Mouse (Mus musculus) cerebellum, adult 8-10 months (tissue): ENCODE results near the gene Zfp213.
"Not testable (repeated sequence)": the region's sequence is repeated elsewhere in the genome, so short reads cannot be mapped to it uniquely, and the experiment has no call there.

ENCODE experiments used
- DNase-seq: peaks from one replicate; pipeline ENCODE4 v3.0.0; 2022

Zfp213 gene

DNA sequence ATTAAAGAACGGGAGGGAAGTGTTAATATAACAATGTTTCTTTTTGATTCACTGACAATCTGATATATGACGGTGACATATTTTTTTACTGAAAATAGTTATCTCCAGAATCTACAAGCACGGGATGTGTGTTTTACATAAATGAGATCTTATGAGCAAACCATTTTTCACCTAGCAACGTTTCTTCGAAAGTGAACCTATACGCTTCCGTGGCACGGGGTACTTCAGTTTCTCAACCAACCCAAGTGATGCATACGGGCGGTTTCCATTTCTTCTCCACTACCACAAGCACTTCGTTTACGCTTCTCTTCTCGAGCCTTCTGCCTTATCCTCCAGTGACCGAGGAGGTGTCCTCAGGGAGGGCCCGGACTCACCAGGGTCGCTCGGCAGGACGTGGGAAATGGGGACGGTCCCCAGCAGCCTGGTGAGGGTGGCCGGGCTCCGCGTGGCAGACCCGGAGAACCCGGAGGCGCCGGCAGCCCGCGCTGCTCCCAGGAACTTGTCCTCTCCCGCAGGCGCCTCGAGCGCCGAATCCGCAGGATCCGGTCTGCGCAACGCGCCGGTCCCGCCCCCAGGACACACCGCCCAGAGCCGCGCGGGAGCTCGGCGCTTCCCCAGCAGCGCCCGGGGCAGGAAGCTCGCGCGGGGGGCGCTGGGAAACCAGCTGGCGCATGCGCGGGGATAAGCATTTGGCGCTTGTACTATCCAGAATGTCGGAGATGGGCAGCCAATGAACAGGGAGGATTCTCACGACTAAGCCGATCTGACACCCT is at the start of gene Zfp213:
Gene Zfp213 (minus strand): TSS at position 644 of the 773 bp plus-strand sequence.
- peak; percentile 94 for DNase-seq

DNA sequence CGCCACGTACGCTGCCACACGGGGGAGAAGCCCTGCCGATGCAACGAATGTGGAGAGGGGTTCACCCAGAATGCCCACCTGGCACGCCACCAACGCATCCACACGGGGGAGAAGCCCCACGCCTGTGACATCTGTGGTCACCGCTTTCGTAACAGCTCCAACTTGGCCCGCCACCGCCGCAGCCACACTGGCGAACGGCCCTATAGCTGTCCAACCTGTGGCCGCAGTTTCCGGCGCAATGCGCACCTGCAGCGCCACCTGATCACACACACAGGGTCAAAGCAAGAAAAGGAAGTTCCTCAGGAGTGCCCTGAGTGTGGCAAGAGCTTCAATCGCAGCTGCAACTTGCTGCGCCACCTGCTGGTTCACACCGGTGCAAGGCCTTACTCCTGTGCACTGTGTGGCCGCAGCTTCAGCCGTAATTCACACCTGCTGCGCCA is 46.3 kb upstream of the Zfp213 start:
- DNase-seq, result peak; percentile 66

DNA sequence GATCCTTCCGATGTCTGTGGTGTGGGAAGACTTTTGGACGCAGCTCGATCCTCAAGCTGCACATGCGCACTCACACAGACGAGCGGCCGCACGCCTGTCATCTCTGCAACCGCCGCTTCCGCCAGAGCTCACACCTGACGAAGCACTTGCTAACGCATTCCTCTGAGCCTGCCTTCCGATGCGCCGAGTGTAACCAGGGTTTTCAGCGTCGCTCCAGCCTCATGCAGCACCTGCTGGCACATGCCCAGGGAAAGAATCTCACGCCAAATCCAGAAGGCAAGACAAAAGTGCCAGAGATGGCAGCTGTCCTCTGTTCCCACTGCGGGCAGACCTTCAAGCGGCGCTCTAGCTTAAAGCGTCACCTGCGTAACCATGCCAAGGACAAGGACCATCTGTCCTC is 45.6 kb upstream of the Zfp213 start:
- peak; percentile 60 for DNase-seq

DNA sequence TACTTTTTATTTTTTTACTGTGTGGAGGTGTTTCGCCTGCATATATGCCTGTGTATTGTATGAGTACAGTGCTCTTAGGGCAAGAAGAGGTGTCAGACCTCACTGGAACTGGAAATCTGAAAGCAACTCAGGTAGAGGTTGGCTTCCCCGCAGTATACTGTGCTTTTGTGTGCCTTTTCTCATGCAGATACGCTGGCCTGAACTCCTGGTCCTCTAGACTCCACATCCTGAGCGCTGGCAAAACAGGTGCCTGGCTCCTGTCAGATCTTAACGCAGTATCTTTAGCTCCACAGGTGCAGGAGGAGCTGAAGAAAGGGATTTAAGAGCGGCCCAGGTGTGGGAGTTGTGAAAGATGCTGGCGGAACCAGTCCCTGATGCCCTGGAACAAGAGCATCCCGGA is 41.2 kb upstream of the Zfp213 start:
- no peak for DNase-seq

DNA sequence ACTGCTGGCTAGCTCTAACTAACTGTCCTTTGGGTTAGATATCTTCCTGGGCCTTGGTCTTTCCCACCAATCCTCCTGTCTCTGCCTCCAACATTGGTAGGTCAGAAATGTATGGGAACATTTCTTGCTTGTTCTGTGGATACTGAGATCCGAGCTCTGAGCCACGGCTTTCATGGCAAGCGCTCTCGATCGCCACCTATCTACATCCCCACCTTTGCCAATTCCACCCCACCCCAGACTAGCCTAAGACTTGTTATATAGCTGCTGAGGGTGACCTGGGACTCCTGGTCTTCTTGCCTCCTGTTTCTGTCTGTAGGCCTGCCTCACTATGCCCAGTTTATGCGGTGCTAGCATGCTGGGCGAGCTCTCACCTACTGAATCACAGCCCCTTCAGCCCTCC is 40.4 kb upstream of the Zfp213 start:
- DNase-seq, result no peak

DNA sequence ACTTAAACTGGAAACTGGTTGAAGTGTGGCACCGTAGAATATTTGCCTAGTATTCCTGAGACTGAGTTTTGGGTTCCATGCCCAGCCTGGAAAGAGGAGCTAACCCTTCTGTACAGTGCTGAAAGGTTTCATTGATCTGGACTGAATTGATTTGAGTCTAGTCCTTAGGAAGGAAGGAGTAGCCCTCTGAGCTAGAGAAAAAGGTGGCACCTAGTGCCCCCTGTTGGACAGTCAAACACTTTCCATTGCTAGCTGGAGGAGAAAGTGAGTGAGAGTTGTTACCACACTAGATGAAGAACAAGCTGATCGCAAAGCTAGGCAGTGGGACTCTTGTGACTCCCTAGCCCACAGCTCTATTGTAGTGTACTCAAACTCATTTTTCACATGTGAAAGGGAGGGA is 39.5 kb upstream of the Zfp213 start:
- DNase-seq, result no peak

DNA sequence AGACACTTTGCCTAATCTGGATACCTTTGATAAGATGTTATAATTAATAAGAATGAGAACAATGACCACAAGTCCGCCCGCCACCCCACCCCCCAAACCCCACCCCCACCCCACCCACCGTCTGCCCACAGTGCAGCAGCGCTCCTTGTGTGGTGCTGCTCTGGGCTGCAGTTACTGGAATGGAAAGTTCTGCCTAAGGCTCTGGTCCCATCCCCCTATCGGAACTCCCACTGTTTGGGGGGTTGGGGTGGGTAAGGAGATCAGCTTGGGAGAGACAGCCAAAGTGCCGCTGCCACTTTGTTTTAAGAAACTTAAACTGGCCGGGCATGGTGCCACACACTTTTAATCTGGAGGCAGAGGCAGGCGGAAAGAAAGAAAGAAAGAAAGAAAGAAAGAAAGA is 39.0 kb upstream of the Zfp213 start:
- no peak for DNase-seq

DNA sequence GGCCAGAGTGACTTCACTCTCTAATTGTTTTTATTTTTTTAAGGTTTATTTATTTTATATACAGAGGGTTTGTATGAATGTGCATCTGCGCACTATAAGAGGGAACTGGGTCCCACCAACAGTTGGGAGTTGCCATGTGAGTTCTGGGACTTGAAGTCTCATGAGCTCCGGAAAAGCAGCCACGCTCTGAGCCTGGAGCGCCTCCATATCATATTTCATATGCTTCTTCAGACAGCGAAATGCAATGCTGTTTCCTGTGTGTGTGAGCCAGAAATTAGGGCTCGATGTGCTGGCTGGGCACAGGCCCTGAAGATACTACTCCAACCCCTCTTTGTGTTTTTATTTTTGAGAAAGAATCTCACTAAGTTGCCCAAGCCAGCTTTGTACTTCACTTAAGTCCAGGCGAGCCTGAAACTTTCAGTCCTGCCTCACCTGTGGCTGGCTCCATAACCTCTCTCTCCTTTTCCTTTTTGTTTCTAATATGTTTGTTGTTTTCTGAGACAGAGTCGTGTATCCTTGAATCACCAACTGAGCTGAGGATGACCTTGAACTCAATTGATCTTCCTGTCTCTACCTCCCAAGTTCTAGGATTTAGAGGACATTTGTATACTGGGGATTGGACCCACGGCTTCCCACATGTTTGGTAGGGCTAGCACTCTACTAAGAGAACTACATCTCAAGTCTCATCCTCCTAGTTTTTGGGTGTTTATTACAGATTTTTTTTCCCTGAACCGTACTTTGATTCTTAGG is 38.0 kb upstream of the Zfp213 start:
- DNase-seq, result no peak

DNA sequence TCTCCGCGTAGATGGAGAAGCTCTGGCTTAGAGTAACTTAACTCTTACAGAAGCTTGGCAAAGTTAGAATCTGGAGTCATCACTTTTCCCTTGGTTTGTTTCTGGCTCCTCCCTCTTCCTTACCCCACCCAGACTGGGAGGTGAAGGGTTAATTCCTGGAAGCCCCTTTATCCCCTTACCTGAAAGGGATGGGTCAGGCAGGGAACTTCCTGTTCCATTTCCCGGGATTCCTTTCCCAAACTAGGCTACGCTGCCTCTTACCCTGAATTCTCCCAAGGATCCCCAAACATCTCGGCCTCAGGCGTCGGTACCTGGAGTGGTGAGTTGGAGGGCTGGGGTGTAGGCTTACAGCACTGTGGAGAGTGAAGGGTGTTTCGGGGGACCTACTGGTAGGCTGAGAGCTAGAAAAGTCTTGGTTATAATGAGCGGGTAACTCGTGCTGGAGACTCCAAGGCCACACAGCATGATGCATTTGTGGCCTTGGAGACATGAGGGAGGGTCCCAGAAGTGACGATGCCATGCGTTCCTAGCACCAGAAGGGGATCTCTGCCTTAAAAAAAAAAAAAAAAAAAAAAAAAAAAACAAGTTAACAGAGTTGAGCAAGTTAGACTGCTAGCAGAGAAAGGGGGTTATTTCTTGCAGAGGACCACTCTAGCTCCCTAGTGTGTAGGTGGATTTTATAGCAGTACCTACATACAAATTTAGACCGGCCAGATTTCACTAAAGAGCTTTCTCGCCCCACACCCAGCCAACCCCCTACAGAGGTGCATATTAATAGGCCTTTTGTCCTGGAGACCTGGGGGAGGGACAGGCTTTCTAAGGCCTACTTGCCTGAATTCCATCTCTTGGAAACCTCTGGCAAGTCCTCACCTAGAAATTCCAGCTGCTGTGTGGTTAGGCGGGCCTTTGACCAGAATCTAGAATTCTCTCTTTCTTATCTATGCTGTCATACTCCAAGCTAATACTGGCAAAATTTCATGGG is 36.9 kb upstream of the Zfp213 start, which contains the start of gene Zscan10:
Gene Zscan10 (plus strand): TSS at position 216 of the 982 bp plus-strand sequence.
- peak; percentile 3 for DNase-seq

DNA sequence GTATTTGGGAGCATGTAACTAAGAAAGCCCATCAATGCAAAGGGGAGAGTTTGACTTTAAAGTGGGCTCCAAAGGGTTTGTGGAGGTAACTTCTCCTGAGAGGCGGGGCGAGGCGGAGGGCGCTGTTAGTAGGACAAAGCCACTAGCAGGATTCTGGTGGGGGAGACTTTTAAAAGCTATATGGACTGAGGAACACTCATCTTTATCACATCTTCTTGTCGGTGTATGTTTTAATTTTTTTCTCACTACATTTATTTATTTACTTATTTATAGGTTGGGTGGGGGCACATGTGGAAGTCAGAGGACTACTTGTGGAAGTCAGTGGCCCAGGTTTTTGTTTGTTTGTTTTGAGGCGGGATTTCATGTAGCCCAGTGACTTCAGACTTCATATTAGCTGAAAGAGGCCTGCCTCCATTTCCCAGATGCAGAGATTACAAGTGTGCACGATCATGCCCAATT is 35.6 kb upstream of the Zfp213 start:
- DNase-seq, result no peak

DNA sequence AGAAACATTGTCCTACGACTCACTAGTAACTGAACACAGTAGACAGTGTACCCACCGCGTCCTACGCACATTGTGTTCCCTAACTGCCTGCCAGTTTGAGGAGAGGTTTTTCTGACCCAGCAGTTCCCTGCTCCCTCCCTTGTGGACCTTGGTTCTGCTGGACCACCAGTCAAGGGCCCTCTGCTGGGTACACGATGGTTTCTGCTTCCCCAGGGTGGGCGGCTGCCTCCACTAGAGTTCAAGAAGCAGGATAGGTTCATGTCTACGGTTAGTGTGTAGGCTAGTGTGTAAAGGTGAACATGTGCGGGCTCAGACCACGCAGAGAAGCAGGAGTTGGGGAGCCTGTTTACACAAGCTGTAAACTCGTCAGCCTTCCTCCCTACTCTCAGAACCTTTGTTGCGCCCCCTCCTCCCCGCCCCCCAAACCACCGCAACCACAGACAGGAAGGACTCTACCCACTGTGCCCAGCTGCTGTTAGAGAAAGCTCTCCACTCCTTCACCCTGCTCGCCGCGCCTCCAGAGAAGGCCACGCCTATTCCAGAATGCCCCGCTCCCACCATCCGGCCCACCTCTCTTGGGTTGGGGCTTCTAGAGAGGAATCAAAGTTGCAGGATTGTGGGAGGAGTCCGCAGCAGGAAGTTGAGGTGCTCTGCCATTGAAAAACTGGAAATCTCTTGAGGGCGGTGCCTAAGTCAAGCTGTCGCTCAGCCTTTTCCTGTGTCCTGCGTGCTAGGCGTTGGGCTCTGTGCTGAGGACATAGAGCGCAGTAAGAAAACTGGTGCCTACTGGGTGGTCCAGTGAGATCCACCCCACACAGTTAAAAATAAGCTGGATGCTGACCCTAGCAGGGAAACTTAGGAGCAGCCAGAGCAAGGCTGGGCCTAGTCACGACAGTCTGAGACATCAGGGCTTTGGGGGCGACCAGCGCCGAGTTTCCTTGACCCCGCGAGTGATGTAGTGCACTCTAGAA is 34.8 kb upstream of the Zfp213 start, which contains the start of gene Zfp13:
Gene Zfp13 (minus strand): TSS at position 906 of the 971 bp plus-strand sequence.
- DNase-seq, result peak; percentile 56

DNA sequence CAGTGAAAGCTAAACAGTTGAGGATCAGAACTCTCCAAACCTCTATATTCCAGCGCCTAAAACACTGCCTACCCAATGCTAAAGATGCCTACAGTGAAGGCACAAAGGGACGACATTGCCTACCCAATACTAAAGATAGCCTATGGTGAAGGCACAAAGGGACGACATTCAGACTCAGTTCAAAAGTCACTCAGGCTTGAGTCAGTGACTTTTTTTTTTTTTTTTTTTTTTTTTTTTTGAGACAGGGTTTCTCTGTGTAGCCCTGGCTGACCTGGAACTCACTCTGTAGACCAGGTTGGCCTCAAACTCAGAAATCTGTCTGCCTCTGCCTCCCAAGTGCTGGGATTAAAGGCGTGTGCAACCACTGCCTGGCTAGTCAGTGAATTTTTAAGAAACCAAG is 31.1 kb upstream of the Zfp213 start:
- DNase-seq, result not testable (repeated sequence)

DNA sequence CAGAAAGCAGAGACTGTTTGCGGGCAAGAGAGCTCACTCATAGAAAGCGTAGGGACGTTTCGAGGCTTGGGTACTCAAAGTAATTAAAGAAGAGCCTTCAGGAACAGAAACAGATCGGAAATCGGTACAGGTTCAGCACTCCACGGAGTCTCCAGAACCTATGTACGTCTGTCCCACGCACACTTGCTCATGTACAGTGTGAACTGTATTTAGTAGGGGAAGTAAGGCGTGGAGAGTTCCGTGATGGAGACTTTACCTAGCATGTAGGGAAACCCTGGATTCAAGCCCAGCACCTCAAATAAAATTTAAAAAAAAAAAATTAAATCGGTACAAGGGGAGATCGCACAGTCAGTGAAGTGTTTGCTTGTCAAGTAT is 28.9 kb upstream of the Zfp213 start:
- DNase-seq, result no peak

DNA sequence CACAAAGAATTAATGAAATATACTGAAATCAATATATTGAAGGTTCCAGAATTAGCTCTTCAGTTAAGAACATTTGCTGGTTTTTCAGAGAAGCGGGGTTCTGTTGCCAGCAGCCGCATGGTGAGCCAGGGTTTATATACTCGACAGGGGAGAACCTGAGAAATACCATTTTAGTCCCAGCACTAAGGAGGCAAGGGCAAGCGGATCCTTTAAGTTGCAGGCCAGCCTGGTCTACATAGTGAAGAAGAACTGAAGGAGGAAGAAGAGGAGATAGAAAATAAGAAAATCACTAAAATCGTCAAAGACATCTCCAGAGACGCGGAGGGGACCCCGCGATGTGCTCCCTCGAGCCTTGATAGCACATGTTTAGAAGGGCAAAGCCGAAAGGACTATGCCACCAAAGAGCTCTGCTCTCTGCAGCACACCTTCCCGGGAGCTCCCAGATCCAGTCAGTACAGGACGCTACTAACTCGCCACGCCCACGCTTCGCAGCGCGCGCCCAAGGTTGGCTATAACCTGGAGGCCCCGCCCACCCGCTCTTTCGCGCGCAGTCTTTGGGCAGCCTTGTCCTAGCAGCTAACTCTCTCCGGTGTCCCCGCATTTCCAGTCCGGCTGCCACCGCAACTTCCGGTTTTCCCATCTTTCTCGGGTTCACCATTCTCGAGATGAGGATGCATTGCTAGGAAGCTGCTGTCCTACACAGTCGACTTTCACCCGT is 28.3 kb upstream of the Zfp213 start:
- peak; percentile 98 for DNase-seq

DNA sequence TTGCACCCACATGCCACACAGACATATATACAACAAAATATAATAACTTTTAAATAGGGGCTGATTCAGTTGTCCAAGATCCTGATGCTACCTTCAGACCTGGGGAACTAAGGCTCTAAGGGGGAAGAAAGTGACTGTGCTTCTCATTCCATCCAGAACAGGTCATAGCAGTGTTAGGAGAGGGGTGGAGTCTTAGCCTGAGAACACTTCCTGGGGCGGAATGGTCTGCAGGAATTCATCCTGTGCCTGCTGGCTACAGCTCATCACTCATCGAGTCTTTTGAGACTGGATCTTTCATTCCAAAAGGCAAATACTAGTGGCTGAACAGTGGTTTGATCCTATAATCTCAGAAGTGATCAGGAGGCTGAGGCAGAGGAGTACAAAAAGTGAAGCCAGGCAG is 23.2 kb upstream of the Zfp213 start:
- DNase-seq, result no peak

DNA sequence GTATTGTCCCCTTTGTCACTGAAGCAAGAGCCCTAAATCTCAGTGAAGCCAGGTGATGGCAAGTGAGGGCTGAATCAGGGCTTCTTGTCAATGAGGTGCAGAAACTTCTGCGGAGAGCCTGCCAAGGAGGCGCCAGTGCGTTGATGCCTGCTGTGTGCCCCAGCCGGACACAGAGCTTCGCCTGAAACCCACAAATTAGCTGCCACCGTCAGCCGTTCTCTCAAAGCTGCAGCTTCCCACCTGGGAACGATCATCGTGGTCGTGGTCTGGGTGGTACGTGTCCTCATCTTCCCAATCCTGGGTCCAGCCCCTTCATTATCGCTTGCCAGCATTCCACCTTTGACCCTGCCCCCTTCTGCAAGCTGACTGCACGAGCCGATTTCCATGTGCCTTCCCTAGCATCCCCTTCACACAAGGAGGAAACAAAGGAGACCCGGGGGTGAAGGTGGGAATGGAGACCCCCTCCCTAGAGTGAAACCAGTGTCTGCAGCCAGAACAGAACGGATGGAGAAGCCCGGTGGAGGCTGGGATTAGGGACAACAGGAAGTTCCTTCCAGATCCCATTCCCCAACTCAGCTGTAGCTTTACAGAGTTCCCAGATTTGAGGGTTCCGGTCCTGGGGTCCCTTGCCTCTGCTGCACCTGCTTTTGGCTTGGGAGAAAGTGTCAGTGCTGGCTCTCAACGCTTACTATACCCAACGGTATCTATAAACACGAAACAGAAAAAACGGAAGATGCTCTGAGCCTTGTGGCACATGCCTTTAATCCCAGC is 21.9 kb upstream of the Zfp213 start:
- peak; percentile 75 for DNase-seq

DNA sequence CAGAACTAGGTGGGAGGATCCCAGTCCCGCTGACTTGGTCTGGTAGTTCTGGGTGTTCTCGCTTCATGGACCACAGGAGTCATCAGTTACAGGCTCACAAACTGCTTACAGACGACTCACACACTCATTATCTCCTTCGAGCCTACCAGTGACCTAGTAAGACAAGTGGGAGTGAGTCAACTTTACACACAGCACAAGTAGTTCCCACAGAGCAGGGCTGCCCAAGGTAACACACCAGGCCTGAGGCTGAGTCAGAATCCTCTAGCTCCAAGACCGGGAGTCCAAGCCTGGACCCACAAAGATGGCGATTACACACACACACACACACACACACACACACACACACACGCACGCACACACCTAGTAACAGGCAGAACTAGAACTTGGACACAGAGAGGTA is 20.7 kb upstream of the Zfp213 start:
- no peak for DNase-seq

DNA sequence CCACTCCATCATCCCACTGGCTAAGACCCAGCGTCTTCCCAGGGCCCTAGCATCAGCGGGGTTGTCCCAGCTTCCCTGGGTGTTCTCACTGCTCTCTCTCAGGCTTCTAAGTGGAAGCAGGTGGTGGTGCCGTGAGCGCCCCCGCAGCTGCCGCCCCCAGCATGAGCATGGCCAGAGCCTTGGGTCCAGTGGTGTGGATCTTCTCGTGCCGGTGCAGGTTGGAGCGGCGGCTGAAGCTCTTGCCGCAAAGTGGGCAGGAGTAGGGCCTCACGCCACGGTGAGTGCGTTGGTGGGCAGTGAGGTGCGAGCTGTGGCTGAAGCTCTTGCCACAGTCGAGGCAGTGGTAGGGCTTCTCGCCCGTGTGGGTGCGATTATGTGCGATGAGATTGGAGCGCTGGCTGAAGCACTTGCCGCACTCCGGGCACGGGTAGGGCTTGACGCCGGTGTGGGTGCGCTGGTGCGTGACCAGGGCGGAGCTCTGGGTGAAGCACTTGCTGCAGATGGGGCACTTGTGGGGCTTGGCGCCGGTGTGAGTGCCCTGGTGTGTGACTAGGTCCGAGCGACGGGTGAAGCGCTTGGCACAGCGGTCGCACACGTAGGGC is 12.0 kb upstream of the Zfp213 start:
- DNase-seq, result no peak

DNA sequence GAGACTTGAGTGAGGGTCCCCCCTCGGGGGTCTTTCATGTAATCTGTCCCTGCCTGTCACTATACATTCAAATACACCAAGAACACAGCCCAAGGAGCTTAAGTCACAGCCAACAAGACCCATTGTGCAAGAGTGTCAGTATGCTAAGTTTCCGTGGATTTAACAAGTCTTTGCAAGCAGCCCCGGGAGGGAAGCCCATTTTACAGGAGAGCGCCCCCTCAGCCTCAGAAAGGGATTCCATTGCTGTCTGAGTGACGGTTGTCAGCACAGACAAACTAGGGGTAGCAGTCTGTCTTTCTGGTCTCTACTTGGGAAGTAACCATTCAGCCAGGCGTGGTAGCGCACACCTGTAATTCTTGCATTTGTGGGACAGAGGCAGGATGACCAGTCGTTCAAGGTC is 10.1 kb upstream of the Zfp213 start:
- DNase-seq, result no peak

DNA sequence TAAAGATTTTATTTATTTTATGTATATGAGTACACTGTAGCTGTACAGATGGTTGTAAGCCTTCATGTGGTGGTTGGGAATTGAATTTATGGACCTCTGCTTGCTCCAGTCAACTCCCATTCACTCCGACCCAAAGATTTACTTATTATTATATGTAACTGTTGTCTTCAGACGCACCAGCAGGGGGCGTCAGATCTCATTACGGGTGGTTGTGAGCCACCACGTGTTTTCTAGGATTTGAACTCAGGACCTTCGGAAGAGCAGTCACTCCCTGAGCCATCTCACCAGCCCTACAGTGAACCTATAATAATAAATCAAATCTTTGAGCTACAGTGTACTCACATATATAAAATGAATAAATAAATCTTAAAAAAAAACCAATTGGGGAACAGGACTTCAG is 8.0 kb upstream of the Zfp213 start:
- no peak for DNase-seq
